Mouse (Mus musculus): ENCODE data around the gene S1pr5. TPM values are rescaled to one million over a fixed set of nuclear protein-coding genes. Genes with fewer than 3 reads are reported as not detected.

S1pr5 gene
- total and polyA plus RNA-seq, 3 experiments = not detected

DNA sequence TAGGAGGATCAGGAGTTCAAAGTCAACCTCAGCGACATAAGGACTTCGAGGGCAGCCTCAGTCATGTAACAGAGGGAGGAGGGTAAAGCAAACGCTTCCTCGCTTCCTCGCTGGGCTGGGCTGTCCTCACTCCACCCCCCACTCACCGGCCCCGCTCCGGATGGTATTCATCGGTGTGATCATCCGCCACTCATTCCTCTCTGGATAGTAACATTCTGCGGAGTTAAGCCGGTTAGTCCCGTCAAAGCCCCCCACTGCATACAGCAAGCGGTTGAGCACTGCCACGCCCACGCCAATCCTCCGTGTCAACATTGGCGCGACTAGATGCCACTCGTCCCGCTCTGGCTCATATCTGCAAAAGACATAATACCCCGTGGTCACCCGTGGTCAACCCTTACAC lies 16.7 kb downstream of the S1pr5 start:
- Histone ChIP-seq H3K4me2 (ENCODE audit: insufficient read depth, low read depth, poor library complexity, severe bottlenecking) (no peak overlapping the region), H3K36me3 (replicated peaks in 1 of 2; ENCODE audit: control insufficient read depth in 1 of 2, insufficient read depth in 1 of 2, low read length in 1 of 2) (peaks cover 43 to 78% of the 10 kb centered on the region in 2 experiments), H3K27ac (ENCODE audit: insufficient read depth, low read depth) (no peak overlapping the region), H3K9me3 (replicated peaks; ENCODE audit: low read length) (no peaks in the 10 kb centered on the region), H3K79me2 (replicated peaks; ENCODE audit: control insufficient read depth, extremely low read depth, insufficient read depth, poor library complexity, severe bottlenecking) (peaks cover 1% of the 10 kb centered on the region), H3K4me3 (replicated peaks in 1 of 3; ENCODE audit: low read depth in 2 of 3, low read length in 2 of 3, poor library complexity in 1 of 3) (no peak overlapping the region), H3K4me1 (ENCODE audit: control insufficient read depth in 1 of 2, insufficient read depth in 2 of 2) (peaks cover 8 to 15% of the 10 kb centered on the region in 2 experiments), H3K9ac (ENCODE audit: insufficient read depth, low read depth) (no peak overlapping the region), H3K27me3 (replicated peaks) (no peaks in the 10 kb centered on the region)
- in situ Hi-C loops (cut with MboI; ENCODE audit: low pct_ligation_motif_present, low pct_unique_long_range_greater_than_20kb, low sequenced_read_pairs) (no loop called here), dilution Hi-C loops (cut with MboI; ENCODE audit: extremely low pct_ligation_motif_present, extremely low pct_unique_long_range_greater_than_20kb, low sequenced_read_pairs) (no loop called here)
- TF ChIP-seq MYC (IDR thresholded peaks at IDR 0.05; ENCODE audit: low read depth, low read length) (no peak), POLR2AphosphoS2 (IDR thresholded peaks at IDR 0.05; ENCODE audit: low read depth, low read length) (no peak), TCF12 (IDR thresholded peaks at IDR 0.05; ENCODE audit: low read depth, low read length) (no peak), IRF4 (IDR thresholded peaks at IDR 0.05; ENCODE audit: low read depth, low read length) (no peak), CHD2 (IDR thresholded peaks at IDR 0.05; ENCODE audit: low read length) (no peak), ETS1 (conservative IDR thresholded peaks at IDR 0.05; ENCODE audit: low read depth, low read length) (no peak), MXI1 (IDR thresholded peaks at IDR 0.05; ENCODE audit: low read depth, low read length) (no peak), UBTF (IDR thresholded peaks at IDR 0.05; ENCODE audit: low read depth, low read length) (no peak), ZC3H11A (IDR thresholded peaks at IDR 0.05; ENCODE audit: low read depth, low read length) (no peak), CHD1 (IDR thresholded peaks at IDR 0.05; ENCODE audit: low read depth, low read length) (no peak), RCOR1 (conservative IDR thresholded peaks at IDR 0.05; ENCODE audit: low read depth, low read length) (no peak), ZNF384 (IDR thresholded peaks at IDR 0.05; ENCODE audit: low read depth, low read length) (no peak)
- DNase-seq (ENCODE audit: extremely low read depth) = no peak

DNA sequence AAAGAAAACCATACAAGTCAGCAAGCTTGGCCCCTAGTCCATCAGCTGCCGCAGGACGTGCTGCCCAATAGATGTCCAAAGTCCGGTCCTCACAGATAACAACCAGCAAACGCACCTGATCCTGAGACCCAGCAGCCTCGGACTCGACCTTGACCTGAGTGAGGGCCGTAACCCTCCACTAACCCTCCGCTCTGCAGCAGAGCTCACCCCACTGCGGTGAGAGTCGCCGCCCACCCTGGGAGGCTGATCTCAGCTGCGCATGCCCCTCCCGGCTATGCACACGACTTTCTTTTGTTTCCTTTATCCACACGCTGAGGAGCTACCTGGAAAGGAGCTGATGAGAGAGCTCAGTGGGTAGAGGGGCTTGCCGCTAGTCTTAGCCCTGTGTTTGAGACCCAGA lies 20.9 kb downstream of the S1pr5 start:
- H3K27ac ChIP-seq (ENCODE audit: insufficient read depth, low read depth) = no peak overlapping the region
- dilution Hi-C loops (cut with MboI; ENCODE audit: extremely low pct_ligation_motif_present, extremely low pct_unique_long_range_greater_than_20kb, low sequenced_read_pairs) (no loop called here), in situ Hi-C loops (cut with MboI; ENCODE audit: low pct_ligation_motif_present, low pct_unique_long_range_greater_than_20kb, low sequenced_read_pairs) (loop anchor here (5.0 to 10.0 kb wide), 2 partner anchors 50 to 187 kb away; partner anchors contain the start of gene Qtrt1)
- no peak for DNase-seq (ENCODE audit: extremely low read depth)
- peaks cover 0 to 12% of the 10 kb centered on the region in 2 experiments; a peak in 2 of 4 replicates for H3K4me1 ChIP-seq (ENCODE audit: control insufficient read depth in 1 of 2, insufficient read depth in 2 of 2)
- peaks cover 29 to 42% of the 10 kb centered on the region in 2 experiments for H3K36me3 ChIP-seq (replicated peaks in 1 of 2; ENCODE audit: control insufficient read depth in 1 of 2, insufficient read depth in 1 of 2, low read length in 1 of 2)
- no peak overlapping the region for H3K4me2 ChIP-seq (ENCODE audit: insufficient read depth, low read depth, poor library complexity, severe bottlenecking)
- H3K4me3 ChIP-seq (replicated peaks in 1 of 3; ENCODE audit: low read depth in 2 of 3, low read length in 2 of 3, poor library complexity in 1 of 3) = no peak overlapping the region
- TF ChIP-seq HCFC1 (IDR thresholded peaks at IDR 0.05; ENCODE audit: low read depth, low read length) = no peak
- no peak for TF ChIP-seq TBP (conservative IDR thresholded peaks at IDR 0.05; ENCODE audit: low read depth, low read length)
- no peak for TF ChIP-seq ETS1 (conservative IDR thresholded peaks at IDR 0.05; ENCODE audit: low read depth, low read length)
- TF ChIP-seq ZNF384 (IDR thresholded peaks at IDR 0.05; ENCODE audit: low read depth, low read length) = no peak
- no peak for TF ChIP-seq RCOR1 (conservative IDR thresholded peaks at IDR 0.05; ENCODE audit: low read depth, low read length)
- no peak for TF ChIP-seq BHLHE40 (IDR thresholded peaks at IDR 0.05; ENCODE audit: low read depth, low read length)
- no peak for TF ChIP-seq MEF2A (IDR thresholded peaks at IDR 0.05; ENCODE audit: borderline replicate concordance, low read depth, low read length)
- TF ChIP-seq IRF4 (IDR thresholded peaks at IDR 0.05; ENCODE audit: low read depth, low read length) = no peak
- no peak for TF ChIP-seq EP300 (IDR thresholded peaks at IDR 0.05; ENCODE audit: low read length)
- TF ChIP-seq MAFK (IDR thresholded peaks at IDR 0.05; ENCODE audit: insufficient replicate concordance, low read length) = no peak
- no peak for TF ChIP-seq JUN (IDR thresholded peaks at IDR 0.05; ENCODE audit: insufficient read depth, low read depth, low read length)
- TF ChIP-seq CTCF (conservative IDR thresholded peaks at IDR 0.05 in 1 of 2, IDR thresholded peaks at IDR 0.05 in 1 of 2; ENCODE audit: low read depth in 2 of 2, low read length in 2 of 2) = no peak
- no peak for TF ChIP-seq USF2 (conservative IDR thresholded peaks at IDR 0.05; ENCODE audit: low read depth, low read length)
- no peak for TF ChIP-seq ZC3H11A (IDR thresholded peaks at IDR 0.05; ENCODE audit: low read depth, low read length)
- TF ChIP-seq USF1 (IDR thresholded peaks at IDR 0.05; ENCODE audit: low read depth, low read length) = no peak
- TF ChIP-seq PAX5 (IDR thresholded peaks at IDR 0.05; ENCODE audit: low read length) = no peak
- no peak for TF ChIP-seq MAZ (IDR thresholded peaks at IDR 0.05; ENCODE audit: low read depth, low read length)
- no peak for TF ChIP-seq NELFE (IDR thresholded peaks at IDR 0.05; ENCODE audit: low read depth, low read length)
- no peak for TF ChIP-seq NRF1 (IDR thresholded peaks at IDR 0.05; ENCODE audit: low read depth, low read length)
- TF ChIP-seq MAX (IDR thresholded peaks at IDR 0.05; ENCODE audit: low read length) = no peak
- H3K9ac ChIP-seq (ENCODE audit: insufficient read depth, low read depth) = no peak overlapping the region
- H3K79me2 ChIP-seq (replicated peaks; ENCODE audit: control insufficient read depth, extremely low read depth, insufficient read depth, poor library complexity, severe bottlenecking) = no peaks in the 10 kb centered on the region
- H3K9me3 ChIP-seq (replicated peaks; ENCODE audit: low read length) = peaks cover 10% of the 10 kb centered on the region
- H3K27me3 ChIP-seq (replicated peaks) = no peaks in the 10 kb centered on the region

Measured in CH12.LX (cell line).